Mouse (Mus musculus) gastrocnemius, adult 18-20 months (tissue): Measurements from ENCODE around the gene Zfp354c. TPM values are rescaled to one million over a fixed set of nuclear protein-coding genes. Genes with fewer than 3 reads are reported as not detected.

Experiments
- DNase-seq: peaks from one replicate; pipeline ENCODE4 v3.0.0; 2021; ENCODE audit warnings: low spot score
- long read RNA-seq, 2 experiments: library from polyadenylated mRNA; stranded (forward); transcript quantifications; one replicate each; pipeline ENCODE4 v2.0.0; 2021
- total RNA-seq, 2 experiments: library from RNA; stranded (reverse); gene quantifications; 2 replicates each; pipeline ENCODE4 v1.2.3; 2021

The Zfp354c gene
- total RNA-seq: 1 to 10 TPM; 3.6 to 4.6 TPM
- long read RNA-seq, experiment 1, full-length matches to known transcripts: 2 of 5 reads
- long read RNA-seq, experiment 1, partial matches to known transcripts: 0 of 5 reads
- long read RNA-seq, experiment 1, other reads (novel, unspliced or antisense): 3 of 5 reads
- long read RNA-seq, experiment 2, full-length matches to known transcripts: 1 of 2 reads
- long read RNA-seq, experiment 2, partial matches to known transcripts: 0 of 2 reads
- long read RNA-seq, experiment 2, other reads (novel, unspliced or antisense): 1 of 2 reads

GRCm38 (mm10) chr11:50827010-50827953 lies at the start of gene Zfp354c:
Gene Zfp354c (minus strand): TSS chr11:50827724.
- DNase-seq: peak; percentile 90

GRCm38 (mm10) chr11:50850989-50851601 lies 23.6 kb upstream of the Zfp354c start:
- DNase-seq: no peak

GRCm38 (mm10) chr11:50850177-50850735 lies 22.7 kb upstream of the Zfp354c start, which contains the start of gene Grm6:
Gene Grm6 (plus strand): TSS chr11:50850685.
- DNase-seq: no peak

- no peak for DNase-seq
Measured at GRCm38 (mm10) chr11:50849310-50849709, 21.8 kb upstream of the Zfp354c start.

- DNase-seq: no peak
Measured at GRCm38 (mm10) chr11:50848520-50849137, 21.1 kb upstream of the Zfp354c start.

GRCm38 (mm10) chr11:50847047-50847446 lies 19.5 kb upstream of the Zfp354c start:
- no peak for DNase-seq

- DNase-seq: no peak
Measured at GRCm38 (mm10) chr11:50845951-50846350, 18.4 kb upstream of the Zfp354c start.

GRCm38 (mm10) chr11:50841023-50841735 lies 13.7 kb upstream of the Zfp354c start, which contains the start of gene Zfp879:
Gene Zfp879 (minus strand): TSS chr11:50841552.
- peak; percentile 91 for DNase-seq

GRCm38 (mm10) chr11:50835727-50836126 lies 8.2 kb upstream of the Zfp354c start:
- no peak for DNase-seq

GRCm38 (mm10) chr11:50826214-50826613 lies 1.3 kb downstream of the Zfp354c start:
- no peak for DNase-seq

GRCm38 (mm10) chr11:50814233-50814632 lies 13.3 kb downstream of the Zfp354c start:
- no peak for DNase-seq

GRCm38 (mm10) chr11:50798836-50799235 lies 28.7 kb downstream of the Zfp354c start:
- DNase-seq: no peak

- no peak for DNase-seq
Measured at GRCm38 (mm10) chr11:50797674-50798073, 29.9 kb downstream of the Zfp354c start.

GRCm38 (mm10) chr11:50771006-50771405 lies 56.5 kb downstream of the Zfp354c start:
- DNase-seq: no peak

GRCm38 (mm10) chr11:50768995-50769749 lies 58.4 kb downstream of the Zfp354c start:
- peak; percentile 91 for DNase-seq

- no peak for DNase-seq
Measured at GRCm38 (mm10) chr11:50767039-50767438, 60.5 kb downstream of the Zfp354c start.

- no peak for DNase-seq
Measured at GRCm38 (mm10) chr11:50766461-50766860, 61.1 kb downstream of the Zfp354c start.
